Mouse (Mus musculus) liver, postnatal 0 days (tissue): ENCODE measurements around the gene Fezf2. TPM values are rescaled to one million over a fixed set of nuclear protein-coding genes. Genes with fewer than 3 reads are reported as not detected.

Experiments used
- ATAC-seq: fragments of 200-750 bp; cut with Nextera tagmentation; 2 replicates; pipeline ENCODE4 v1.8.0; 2017; ENCODE audit warnings: mild to moderate bottlenecking, moderate library complexity
- DNase-seq: peaks from one replicate; pipeline ENCODE4 v3.0.0-alpha.2; 2016
- H3K27ac ChIP-seq: fragments of 300-500 bp; sonication (generic); 2 replicates; pipeline ENCODE4 v1.5.1; 2014; ENCODE audit warnings: antibody characterized with exemption, moderate library complexity, mild to moderate bottlenecking, low read depth
- H3K27me3 ChIP-seq: fragments of 300-500 bp; sonication (generic); 2 replicates; pipeline ENCODE4 v1.6.1; 2014; ENCODE audit warnings: low read length, control low read depth, mixed read lengths; ENCODE audit not compliant: insufficient read depth
- H3K36me3 ChIP-seq: fragments of 300-500 bp; sonication (generic); replicated peaks from 2 replicates; pipeline ENCODE4 v1.6.1; 2014; ENCODE audit warnings: mild to moderate bottlenecking, control low read depth, low read length, moderate library complexity, mixed read lengths; ENCODE audit not compliant: insufficient read depth
- H3K4me1 ChIP-seq: fragments of 300-500 bp; sonication (generic); 2 replicates; pipeline ENCODE4 v1.6.1; 2014; ENCODE audit warnings: antibody characterized with exemption, mild to moderate bottlenecking, control low read depth; ENCODE audit not compliant: insufficient read depth
- H3K4me2 ChIP-seq: fragments of 300-500 bp; sonication (generic); 2 replicates; pipeline ENCODE4 v1.6.1; 2014; ENCODE audit warnings: low read depth, mild to moderate bottlenecking, low read length, moderate library complexity, mixed read lengths
- H3K4me3 ChIP-seq: fragments of 300-500 bp; sonication (generic); 2 replicates; pipeline ENCODE4 v1.5.1; 2014; ENCODE audit warnings: low read depth, low read length
- H3K9ac ChIP-seq: fragments of 300-500 bp; sonication (generic); replicated peaks from 2 replicates; pipeline ENCODE4 v1.6.1; 2014; ENCODE audit warnings: mild to moderate bottlenecking, moderate library complexity
- H3K9me3 ChIP-seq: fragments of 300-500 bp; sonication (generic); 2 replicates; pipeline ENCODE4 v1.6.1; 2016; ENCODE audit warnings: mild to moderate bottlenecking, control low read depth, low read length, mixed read lengths
- CTCF ChIP-seq: sonication (generic); IDR thresholded peaks from 2 replicates; pipeline ENCODE4 v1.5.1; 2016; ENCODE audit warnings: antibody characterized with exemption, low read depth
- EP300 ChIP-seq: IDR thresholded peaks from 2 replicates; pipeline ENCODE4 v1.6.1; 2016; ENCODE audit warnings: antibody characterized with exemption, low read depth, mild to moderate bottlenecking
- WGBS: fragments of 180-500 bp; shearing (Covaris S2); extraction: QIAGEN DNeasy Blood & Tissue Kit; methylation state at CpG from one replicate; pipeline ENCODE4 v1.1.7; 2014; ENCODE audit not compliant: insufficient replicate concordance; 5-methylcytosine and 5-hydroxymethylcytosine counted together
- polyA plus RNA-seq: library from polyadenylated mRNA; unstranded; fragments of >200 nt; fragmentation: Nextera tagmentation; extraction: Ambion mirVana; gene quantifications from 2 replicates; pipeline ENCODE4 v1.2.1, GENCODE M21; 2015

The Fezf2 gene
- polyA plus RNA-seq, 1 experiment from 2014 or later = not detected

DNA sequence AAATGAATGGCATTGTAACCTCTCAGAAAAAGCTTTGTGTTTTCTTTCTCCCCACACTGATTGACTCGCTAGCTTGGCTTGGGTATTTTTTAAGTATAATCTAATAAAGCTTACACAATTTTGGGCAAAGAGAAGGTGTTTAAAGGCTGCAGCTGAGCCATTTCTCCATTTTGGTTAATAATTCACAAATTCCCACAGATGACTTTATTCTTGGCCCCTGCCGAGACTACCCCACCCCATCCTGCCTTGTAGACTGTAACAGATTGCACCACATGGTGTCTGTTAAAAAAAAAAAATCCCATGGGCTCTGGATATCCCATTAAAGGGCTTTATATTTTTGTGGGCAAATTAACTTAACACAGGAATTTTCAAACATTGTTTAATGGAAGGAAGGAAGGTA is 44.9 kb downstream of the Fezf2 start:
- WGBS = 57% methylated on average over 2 of the region's 2 CpGs
- H3K4me2 ChIP-seq = no peak overlapping the region
- DNase-seq (no peak), ATAC-seq (peak; percentile 41; the same call in 1 of the 2 replicates)
- no peaks in the 10 kb centered on the region for H3K27me3 ChIP-seq
- H3K36me3 ChIP-seq = peaks cover 8% of the 10 kb centered on the region
- H3K9ac ChIP-seq = no peak overlapping the region
- TF ChIP-seq EP300 = no peak
- TF ChIP-seq CTCF = no peak
- H3K9me3 ChIP-seq = no peaks in the 10 kb centered on the region
- no peak overlapping the region for H3K27ac ChIP-seq
- no peaks in the 10 kb centered on the region for H3K4me1 ChIP-seq
- no peak overlapping the region for H3K4me3 ChIP-seq

GRCm38 (mm10) chr14:12300677-12301076 is 47.3 kb downstream of the Fezf2 start:
- no peak overlapping the region for H3K27ac ChIP-seq
- H3K9ac ChIP-seq = no peak overlapping the region
- H3K4me3 ChIP-seq = no peak overlapping the region
- no peak for TF ChIP-seq EP300
- TF ChIP-seq CTCF = peak; percentile 28; the same call in 1 of the 2 replicates
- H3K4me1 ChIP-seq = no peaks in the 10 kb centered on the region
- no peak overlapping the region for H3K4me2 ChIP-seq
- 73% methylated on average over 3 of the region's 3 CpGs for WGBS
- H3K36me3 ChIP-seq = peaks cover 12% of the 10 kb centered on the region
- ATAC-seq (no peak), DNase-seq (no peak)
- H3K27me3 ChIP-seq = no peaks in the 10 kb centered on the region
- H3K9me3 ChIP-seq = no peaks in the 10 kb centered on the region

GRCm38 (mm10) chr14:12300275-12300674 is 47.7 kb downstream of the Fezf2 start:
- H3K4me2 ChIP-seq = no peak overlapping the region
- H3K36me3 ChIP-seq = peaks cover 12% of the 10 kb centered on the region
- no peaks in the 10 kb centered on the region for H3K27me3 ChIP-seq
- H3K9me3 ChIP-seq = no peaks in the 10 kb centered on the region
- H3K27ac ChIP-seq = no peak overlapping the region
- no peak for DNase-seq
- no peak overlapping the region for H3K4me3 ChIP-seq
- H3K9ac ChIP-seq = no peak overlapping the region
- H3K4me1 ChIP-seq = no peaks in the 10 kb centered on the region
- WGBS = 80% methylated on average over 4 of the region's 4 CpGs
- TF ChIP-seq EP300 (no peak), CTCF (no peak)
- ATAC-seq = no peak

GRCm38 (mm10) chr14:12299654-12300053 is 48.3 kb downstream of the Fezf2 start:
- no peaks in the 10 kb centered on the region for H3K27me3 ChIP-seq
- DNase-seq (no peak), ATAC-seq (no peak)
- H3K9ac ChIP-seq = no peak overlapping the region
- H3K4me1 ChIP-seq = no peaks in the 10 kb centered on the region
- no peak overlapping the region for H3K4me2 ChIP-seq
- H3K27ac ChIP-seq = no peak overlapping the region
- H3K9me3 ChIP-seq = no peaks in the 10 kb centered on the region
- TF ChIP-seq CTCF (no peak), EP300 (no peak)
- H3K4me3 ChIP-seq = no peak overlapping the region
- 76% methylated on average over 6 of the region's 6 CpGs for WGBS
- peaks cover 12% of the 10 kb centered on the region for H3K36me3 ChIP-seq

DNA sequence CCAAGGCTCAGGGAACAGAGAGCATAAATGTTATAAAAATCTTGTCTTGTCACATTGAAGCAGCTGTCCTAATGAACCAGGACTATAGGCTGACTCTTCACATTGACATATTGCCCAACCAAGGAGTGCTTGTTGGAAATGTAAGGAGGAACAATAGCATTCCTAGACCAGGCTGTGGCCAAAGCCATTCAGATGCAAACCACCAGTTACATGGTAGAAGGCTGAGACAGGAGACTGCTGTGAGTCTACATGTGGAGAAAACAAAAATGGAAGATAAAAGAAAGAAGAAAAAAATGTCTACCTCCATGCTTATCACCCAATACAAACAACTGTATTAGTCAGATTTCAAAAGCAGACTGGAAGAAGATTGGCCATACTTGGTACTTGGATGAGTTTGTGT is 48.8 kb downstream of the Fezf2 start:
- no peak for ATAC-seq
- Histone ChIP-seq H3K27ac (no peak overlapping the region), H3K4me3 (no peak overlapping the region), H3K4me2 (no peak overlapping the region), H3K9ac (no peak overlapping the region), H3K27me3 (no peaks in the 10 kb centered on the region), H3K9me3 (no peaks in the 10 kb centered on the region), H3K4me1 (no peaks in the 10 kb centered on the region), H3K36me3 (peaks cover 12% of the 10 kb centered on the region)
- DNase-seq = no peak
- TF ChIP-seq EP300 (no peak), CTCF (no peak)

DNA sequence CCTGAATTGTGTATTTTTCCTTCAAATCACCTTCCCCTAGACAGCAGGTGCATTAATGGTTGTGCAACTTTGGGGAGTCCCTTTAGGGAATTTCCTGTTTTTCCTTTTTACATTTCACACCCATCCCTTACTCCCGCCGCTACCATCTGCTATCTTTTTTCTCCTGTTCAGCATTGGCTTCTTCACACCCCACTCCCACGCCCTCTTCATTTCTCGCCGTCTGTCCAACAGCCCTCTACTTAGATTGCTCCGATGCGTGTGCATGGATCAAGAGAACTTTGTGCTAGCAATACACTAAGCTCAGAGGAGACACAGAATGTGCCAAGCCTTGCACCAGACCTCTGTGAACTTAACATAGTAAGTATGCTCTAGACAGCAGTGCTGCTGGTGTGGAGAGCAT is 51.6 kb downstream of the Fezf2 start:
- ATAC-seq (no peak), DNase-seq (no peak)
- Histone ChIP-seq H3K27me3 (no peaks in the 10 kb centered on the region), H3K9me3 (no peaks in the 10 kb centered on the region), H3K9ac (no peak overlapping the region), H3K36me3 (peaks cover 12% of the 10 kb centered on the region), H3K27ac (no peak overlapping the region), H3K4me2 (no peak overlapping the region), H3K4me1 (no peaks in the 10 kb centered on the region), H3K4me3 (no peak overlapping the region)
- WGBS = 90% methylated on average over 7 of the region's 7 CpGs
- no peak for TF ChIP-seq EP300
- no peak for TF ChIP-seq CTCF

Other genes starting within 250 kb of the Fezf2 start
- gene Gm49355, start 64.2 kb downstream of the Fezf2 start, polyA plus RNA-seq = 0.16 TPM in 1 of 2 replicates, not detected in the other
- 20.4 and 21.0 TPM in 2 replicates for gene 3830406C13Rik, start 64.0 kb downstream of the Fezf2 start, polyA plus RNA-seq